10 mouse cellular contexts compared by ENCODE assay signal in the genomic region with DNA sequence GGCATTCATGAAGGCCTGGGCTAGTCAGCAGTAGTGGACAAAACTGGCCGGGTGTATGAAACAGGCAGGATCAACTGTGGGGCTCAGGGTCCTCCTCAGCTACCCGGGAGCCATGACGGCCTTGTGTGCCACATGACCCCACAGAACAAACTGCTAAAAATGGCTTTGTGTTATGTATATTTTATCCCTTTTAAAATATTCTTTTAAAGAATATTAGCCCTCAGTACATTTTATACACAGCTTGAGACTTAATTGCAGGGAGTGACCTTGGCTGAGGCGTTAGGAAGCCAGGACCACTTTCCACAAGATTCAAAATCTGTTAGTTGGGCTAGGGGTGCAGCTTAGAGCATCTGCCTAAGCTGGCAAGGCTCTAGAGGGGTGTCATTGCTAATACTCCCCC. TPM values are rescaled to one million over a fixed set of nuclear protein-coding genes. Genes with fewer than 3 reads are reported as not detected.
A peak's percentile ranks its signal among the peaks of the same experiment; 100 is the strongest.
DNase-seq lines count a peak whose midpoint lies in the region; ATAC-seq and TF ChIP-seq lines count a peak whose summit lies in the region.
"Had no signal": no experiment of that assay in that cellular context is flagged by ENCODE, and none has a peak within 500 bp of the region (broad histone marks: within the 10 kb centered on the region; RNA-seq: fewer than 3 reads in every experiment).

No protein-coding gene starts in this region.

- H3K4me1 ChIP-seq in heart, embryonic 10.5 days: peaks cover 8% of the 10 kb centered on the region; the same call in 1 of the 2 replicates
- H3K4me1 ChIP-seq in E14TG2a.4 (replicated peaks; ENCODE audit: low read depth, low read length): peaks cover 38% of the 10 kb centered on the region
- H3K4me1 ChIP-seq in forebrain, embryonic 13.5 days: peaks cover 12% of the 10 kb centered on the region
- H3K4me1 ChIP-seq in liver, embryonic 14.5 days (replicated peaks; ENCODE audit: control insufficient read depth in 2 of 2, insufficient read depth in 2 of 2, low read length in 1 of 2): peaks cover under 1 to 9% of the 10 kb centered on the region in 2 experiments; a peak in 2 of 4 replicates

- peak overlapping the region; percentile 63 for H3K4me2 ChIP-seq in forebrain, embryonic 13.5 days
- peak overlapping the region; percentile 80 for H3K4me2 ChIP-seq in liver, embryonic 14.5 days (ENCODE audit: low read depth)

- peaks cover 6% of the 10 kb centered on the region; the same call in 1 of the 2 replicates for H3K27me3 ChIP-seq in heart, embryonic 10.5 days (ENCODE audit: insufficient read depth, poor library complexity, severe bottlenecking)
- H3K27me3 ChIP-seq in E14TG2a.4 (ENCODE audit: insufficient read depth, low read length): peaks cover 27% of the 10 kb centered on the region
- H3K27me3 ChIP-seq in forebrain, embryonic 13.5 days: no peaks in the 10 kb centered on the region
- no peaks in the 10 kb centered on the region for H3K27me3 ChIP-seq in liver, embryonic 14.5 days (ENCODE audit: control insufficient read depth, insufficient read depth, low read length)

- peak; percentile 69 for DNase-seq in heart, embryonic 10.5 days (ENCODE audit: low spot score)
- no peak for DNase-seq in heart, postnatal 25 days (ENCODE audit: low spot score)
- DNase-seq in liver, embryonic 14.5 days (ENCODE audit: low read depth in 3 of 3, low spot score in 3 of 3): no peak
- no peak for DNase-seq in adrenal gland, postnatal 10 days
- DNase-seq in kidney, adult 9 months: no peak

- no peak for TF ChIP-seq CTCF in E14TG2a.4 (conservative IDR thresholded peaks at IDR 0.05; ENCODE audit: low read length)
- no peak for TF ChIP-seq CTCF in liver, embryonic 14.5 days (IDR thresholded peaks at IDR 0.05; ENCODE audit: low read depth)

- ATAC-seq in forebrain, embryonic 13.5 days: peak; percentile 56; the same call in 1 of the 2 replicates
- ATAC-seq in liver, embryonic 14.5 days (ENCODE audit: insufficient read depth): no peak
- no peak for ATAC-seq in frontal cortex, adult (ENCODE audit: low TSS enrichment)

- 62% methylated on average over 4 of the region's 4 CpGs for WGBS in heart, embryonic 10.5 days
- 39% methylated on average over 4 of the region's 4 CpGs for WGBS in forebrain, embryonic 13.5 days
- 69% methylated on average over 4 of the region's 4 CpGs for WGBS in liver, embryonic 14.5 days (ENCODE audit: insufficient replicate concordance)

- peak overlapping the region; percentile 89 for H3K27ac ChIP-seq in heart, embryonic 10.5 days
- H3K27ac ChIP-seq in forebrain, embryonic 13.5 days: peak overlapping the region; percentile 68
- no peak overlapping the region for H3K27ac ChIP-seq in liver, embryonic 14.5 days

- 0 out of 2 replicates have a peak overlapping the region, but pooled peaks have one; percentile 61 for H3K4me3 ChIP-seq in heart, embryonic 10.5 days
- peak overlapping the region; percentile 43 for H3K4me3 ChIP-seq in E14TG2a.4 (replicated peaks; ENCODE audit: low read length)
- no peak overlapping the region for H3K4me3 ChIP-seq in forebrain, embryonic 13.5 days
- peak overlapping the region in 1 of 2 experiments; percentile 52; a peak in 2 of 4 replicates for H3K4me3 ChIP-seq in liver, embryonic 14.5 days (ENCODE audit: insufficient read depth in 1 of 2, low read depth in 2 of 2, low read length in 2 of 2)

- no peak for TF ChIP-seq EP300 in liver, embryonic 14.5 days (IDR thresholded peaks at IDR 0.05; ENCODE audit: low read depth)

- H3K9me3 ChIP-seq in heart, embryonic 10.5 days: no peaks in the 10 kb centered on the region
- no peaks in the 10 kb centered on the region for H3K9me3 ChIP-seq in E14TG2a.4 (ENCODE audit: low read length)
- no peaks in the 10 kb centered on the region for H3K9me3 ChIP-seq in forebrain, embryonic 13.5 days (replicated peaks)
- no peaks in the 10 kb centered on the region for H3K9me3 ChIP-seq in liver, embryonic 14.5 days (ENCODE audit: control insufficient read depth, low read length)

- H3K36me3 ChIP-seq in heart, embryonic 10.5 days: no peaks in the 10 kb centered on the region
- H3K36me3 ChIP-seq in E14TG2a.4 (ENCODE audit: insufficient read depth, low read length): no peaks in the 10 kb centered on the region
- no peaks in the 10 kb centered on the region for H3K36me3 ChIP-seq in forebrain, embryonic 13.5 days (ENCODE audit: poor library complexity, severe bottlenecking)
- no peaks in the 10 kb centered on the region for H3K36me3 ChIP-seq in liver, embryonic 14.5 days (replicated peaks; ENCODE audit: control insufficient read depth, insufficient read depth, low read depth)

- intact Hi-C loops in heart, postnatal 25 days (cut with DNase I): no loop called here

- H3K9ac ChIP-seq in forebrain, embryonic 13.5 days: peak overlapping the region; percentile 40; the same call in 1 of the 2 replicates
- H3K9ac ChIP-seq in liver, embryonic 14.5 days (replicated peaks): no peak overlapping the region; the same call in 1 of the 2 replicates

RNA-seq across cellular contexts. Expression of a gene that starts 5.8 kb away (rescaled TPM):
- polyA plus RNA-seq in heart, embryonic 10.5 days (2016; fragmentation: Nextera tagmentation; extraction: Ambion mirVana): 253 and 367 TPM in 2 replicates
- total RNA-seq in heart, postnatal 25 days (2021): 100 to 1,000 TPM; 102 to 128 TPM
- 721 and 763 TPM in 2 replicates for polyA plus RNA-seq in forebrain, embryonic 13.5 days (2015; fragmentation: Nextera tagmentation; extraction: Ambion mirVana)
- 163 and 200 TPM in 2 replicates for polyA plus RNA-seq in liver, embryonic 14.5 days (2012; rRNA removed)
- 101 and 120 TPM in 2 replicates for polyA plus RNA-seq in liver, embryonic 14.5 days (2014; fragmentation: Nextera tagmentation; extraction: Ambion mirVana)
- total RNA-seq in adrenal gland, postnatal 10 days (2021): 100 to 1,000 TPM; 205 to 288 TPM

RNA-seq across cellular contexts. Expression of a gene that starts 16.7 kb away (rescaled TPM):
- 0.39 TPM in 1 of 2 replicates, not detected in the other for polyA plus RNA-seq in heart, embryonic 10.5 days (2016; fragmentation: Nextera tagmentation; extraction: Ambion mirVana)
- not detected for total RNA-seq in heart, postnatal 25 days (2021)
- polyA plus RNA-seq in forebrain, embryonic 13.5 days (2015; fragmentation: Nextera tagmentation; extraction: Ambion mirVana): 0.25 and 1.1 TPM in 2 replicates
- 0.08 TPM in 1 of 2 replicates, not detected in the other for polyA plus RNA-seq in liver, embryonic 14.5 days (2012; rRNA removed)
- not detected in 2 replicates for polyA plus RNA-seq in liver, embryonic 14.5 days (2014; fragmentation: Nextera tagmentation; extraction: Ambion mirVana)
- not detected for total RNA-seq in adrenal gland, postnatal 10 days (2021)
- total RNA-seq: layer of hippocampus, postnatal 10 days had no signal
- polyA plus RNA-seq: spleen, adult 2 months had no signal

RNA-seq across cellular contexts. Expression of a gene that starts 45.5 kb away (rescaled TPM):
- 354 and 363 TPM in 2 replicates for polyA plus RNA-seq in heart, embryonic 10.5 days (2016; fragmentation: Nextera tagmentation; extraction: Ambion mirVana)
- total RNA-seq in heart, postnatal 25 days (2021): 100 to 1,000 TPM; 266 to 295 TPM
- polyA plus RNA-seq in forebrain, embryonic 13.5 days (2015; fragmentation: Nextera tagmentation; extraction: Ambion mirVana): 243 and 261 TPM in 2 replicates
- polyA plus RNA-seq in liver, embryonic 14.5 days (2012; rRNA removed): 55.3 and 91.6 TPM in 2 replicates
- polyA plus RNA-seq in liver, embryonic 14.5 days (2014; fragmentation: Nextera tagmentation; extraction: Ambion mirVana): 136 and 143 TPM in 2 replicates
- 100 to 1,000 TPM; 304 to 310 TPM for total RNA-seq in adrenal gland, postnatal 10 days (2021)

RNA-seq across cellular contexts. Expression of a gene that starts 60.0 kb away (rescaled TPM):
- 16.6 and 18.3 TPM in 2 replicates for polyA plus RNA-seq in heart, embryonic 10.5 days (2016; fragmentation: Nextera tagmentation; extraction: Ambion mirVana)
- 10 to 100 TPM; 27.6 to 29.5 TPM for total RNA-seq in heart, postnatal 25 days (2021)
- 26.1 and 28.0 TPM in 2 replicates for polyA plus RNA-seq in forebrain, embryonic 13.5 days (2015; fragmentation: Nextera tagmentation; extraction: Ambion mirVana)
- polyA plus RNA-seq in liver, embryonic 14.5 days (2012; rRNA removed): 3.5 and 5.1 TPM in 2 replicates
- 7.1 and 8.9 TPM in 2 replicates for polyA plus RNA-seq in liver, embryonic 14.5 days (2014; fragmentation: Nextera tagmentation; extraction: Ambion mirVana)
- 10 to 100 TPM; 24.0 to 25.3 TPM for total RNA-seq in adrenal gland, postnatal 10 days (2021)
